Comparison of ENCODE assay signal across 9 mouse cellular contexts in genomic region chr2:93032049-93032448, GRCm38 (mm10). TPM values are rescaled to one million over a fixed set of nuclear protein-coding genes. Genes with fewer than 3 reads are reported as not detected.
DNase-seq lines count a peak whose midpoint lies in the region; ATAC-seq and TF ChIP-seq lines count a peak whose summit lies in the region.
"Had no signal": no experiment of that assay in that cellular context is flagged by ENCODE, and none has a peak within 500 bp of the region (broad histone marks: within the 10 kb centered on the region; RNA-seq: fewer than 3 reads in every experiment).

No protein-coding gene starts in this region.

- H3K27me3 ChIP-seq in liver, embryonic 12.5 days (replicated peaks), result no peaks in the 10 kb centered on the region

- H3K36me3 ChIP-seq in liver, embryonic 12.5 days, result no peaks in the 10 kb centered on the region

- H3K4me2 ChIP-seq in liver, embryonic 12.5 days, result no peak overlapping the region

- TF ChIP-seq CTCF in layer of hippocampus, adult 2 months (conservative IDR thresholded peaks at IDR 0.05), result no peak

- peak; percentile 74 for DNase-seq in kidney, adult 11 months
- DNase-seq in kidney, adult 9 months, result no peak
- peak; percentile 49 for DNase-seq in adipocyte (ENCODE audit: low spot score)
- DNase-seq in cerebellum, adult 9-11 months, result peak; percentile 79
- peak; percentile 26 to 48 for DNase-seq in heart, postnatal 36 days
- no peak for DNase-seq in embryo, embryonic 10.5 days (ENCODE audit: low spot score)
- DNase-seq in layer of hippocampus, adult 2 months (ENCODE audit: low spot score in 2 of 2), result no peak

- no peaks in the 10 kb centered on the region for H3K9me3 ChIP-seq in liver, embryonic 12.5 days (replicated peaks)

- H3K27ac ChIP-seq in liver, embryonic 12.5 days, result no peak overlapping the region
- no peak overlapping the region for H3K27ac ChIP-seq in layer of hippocampus, adult 2 months
- H3K27ac ChIP-seq: macrophage had no signal

- peaks cover 43% of the 10 kb centered on the region for H3K4me1 ChIP-seq in liver, embryonic 12.5 days

- intact Hi-C loops in heart, postnatal 36 days (cut with DNase I), result loop anchor here (2.0 kb wide), 1 partner anchor 43 kb away; no protein-coding TSS in a partner anchor

- WGBS in liver, embryonic 12.5 days (ENCODE audit: insufficient replicate concordance), result 82% methylated on average over 8 of the region's 8 CpGs

- no peak for ATAC-seq in liver, embryonic 12.5 days

- no peak overlapping the region for H3K9ac ChIP-seq in liver, embryonic 12.5 days

- H3K4me3 ChIP-seq in liver, embryonic 12.5 days, result no peak overlapping the region
- H3K4me3 ChIP-seq in layer of hippocampus, adult 2 months, result no peak overlapping the region

RNA-seq across cellular contexts. Expression of gene Prdm11, which starts 13.9 kb away (rescaled TPM):
- total RNA-seq in heart, postnatal 36 days (2021), result 10 to 100 TPM in 1 of 2 experiments, 1 to 10 TPM in 1; 8.8 to 10.4 TPM
- 8.0 and 9.2 TPM in 2 replicates for polyA plus RNA-seq in liver, embryonic 12.5 days (2016; fragmentation: Nextera tagmentation; extraction: Ambion mirVana)
- total RNA-seq in layer of hippocampus, adult 2 months (2021), result 10 to 100 TPM; 30.7 to 30.9 TPM

Comparison
In these comparisons a context has a peak if more than half of its experiments do, and no peak if none do; other contexts are left out.
1. DNase-seq: peak in kidney, adult 11 months (single experiment), adipocyte (single experiment), cerebellum, adult 9-11 months (single experiment) and heart, postnatal 36 days (2 of 2); none in kidney, adult 9 months (single experiment), embryo, embryonic 10.5 days (single experiment) and layer of hippocampus, adult 2 months (0 of 2).